5 mouse cellular contexts compared by ENCODE assay signal in the genomic region with DNA sequence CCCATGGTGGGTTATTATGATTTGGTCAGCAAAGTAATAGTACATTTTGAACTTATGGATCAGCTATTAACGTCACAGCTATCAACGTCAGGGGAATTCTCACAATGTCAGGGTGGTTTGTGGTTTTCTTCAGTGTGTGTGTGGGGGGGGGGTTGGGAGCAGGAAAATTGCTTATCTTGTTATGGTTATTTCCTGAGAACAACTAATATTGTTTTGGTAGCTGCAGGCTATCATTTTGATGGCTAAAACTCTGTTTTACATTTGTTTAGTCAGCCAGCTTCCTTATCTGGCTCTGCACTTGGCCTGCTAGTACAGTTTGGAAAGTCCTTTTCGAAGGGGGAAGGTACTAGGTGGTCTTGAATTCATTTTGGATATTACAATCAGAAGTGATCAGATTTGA. TPM values are rescaled to one million over a fixed set of nuclear protein-coding genes. Genes with fewer than 3 reads are reported as not detected.
DNase-seq lines count a peak whose midpoint lies in the region; ATAC-seq and TF ChIP-seq lines count a peak whose summit lies in the region.
"Not testable (repeated sequence)": the region's sequence is repeated elsewhere in the genome, so short reads cannot be mapped to it uniquely, and the experiment has no call there.

No protein-coding gene starts in this region.

- not testable (repeated sequence) for H3K4me3 ChIP-seq in ES-Bruce4 (ENCODE audit: low read depth, low read length); G1E (ENCODE audit: low read depth, low read length); MEL (ENCODE audit: control insufficient read depth in 1 of 2, insufficient read depth in 1 of 2, low read depth in 2 of 2, low read length in 2 of 2)

- not testable (repeated sequence) for TF ChIP-seq CTCF in ES-Bruce4 (IDR thresholded peaks at IDR 0.05; ENCODE audit: low read depth, low read length); G1E (IDR thresholded peaks at IDR 0.05; ENCODE audit: low read depth, low read length); MEL (IDR thresholded peaks at IDR 0.05 in 2 of 3, conservative IDR thresholded peaks at IDR 0.05 in 1 of 3; ENCODE audit: control insufficient read depth in 1 of 3, insufficient read depth in 1 of 3, low read depth in 2 of 3, low read length in 3 of 3, poor library complexity in 1 of 3, severe bottlenecking in 1 of 3)

- not testable (repeated sequence) for TF ChIP-seq POLR2A in ES-Bruce4 (IDR thresholded peaks at IDR 0.05; ENCODE audit: insufficient read depth, low read length); MEL (IDR thresholded peaks at IDR 0.05; ENCODE audit: control insufficient read depth in 1 of 2, insufficient read depth in 1 of 2, low read depth in 1 of 2, low read length in 2 of 2, poor library complexity in 1 of 2)

- H3K27me3 ChIP-seq in ES-Bruce4 (ENCODE audit: control insufficient read depth, insufficient read depth, low read length, poor library complexity, severe bottlenecking); G1E (ENCODE audit: insufficient read depth, low read length); MEL (ENCODE audit: control insufficient read depth in 1 of 2, insufficient read depth in 2 of 2, low read length in 2 of 2): not testable (repeated sequence)

- peak; percentile 66 for DNase-seq in 416B (ENCODE audit: low read depth)
- DNase-seq in CD4-positive helper T cell, adult 2 months (ENCODE audit: low read depth, low spot score) = peak; percentile 38
- DNase-seq in G1E (ENCODE audit: low spot score) = not testable (repeated sequence)
- DNase-seq in MEL (ENCODE audit: low read depth, low spot score) = peak; percentile 35

- H3K4me1 ChIP-seq in ES-Bruce4 (ENCODE audit: control insufficient read depth, insufficient read depth, low read length) = not testable (repeated sequence)
- H3K4me1 ChIP-seq in G1E (ENCODE audit: insufficient read depth, low read depth, low read length) (peaks cover 71% of the 10 kb centered on the region), MEL (ENCODE audit: control insufficient read depth in 1 of 2, insufficient read depth in 2 of 2, low read length in 2 of 2) (peaks cover 14 to 17% of the 10 kb centered on the region in 2 experiments)

- not testable (repeated sequence) for H3K9me3 ChIP-seq in ES-Bruce4 (replicated peaks; ENCODE audit: control insufficient read depth, insufficient read depth, low read length, poor library complexity, severe bottlenecking); G1E (replicated peaks); MEL (replicated peaks; ENCODE audit: insufficient read depth, low read length)

- TF ChIP-seq RAD21 in MEL (IDR thresholded peaks at IDR 0.05; ENCODE audit: low read depth, low read length) = not testable (repeated sequence)

- not testable (repeated sequence) for H3K79me2 ChIP-seq in MEL (ENCODE audit: control insufficient read depth, insufficient read depth, low read length, poor library complexity)

- peak; percentile 67 for ATAC-seq in G1E (ENCODE audit: extremely low read depth, insufficient number of reproducible peaks, low FRiP score, poor library complexity, severe bottlenecking)

- H3K36me3 ChIP-seq in ES-Bruce4 (ENCODE audit: control insufficient read depth, insufficient read depth, low read length, poor library complexity, severe bottlenecking); G1E (replicated peaks): not testable (repeated sequence)
- H3K36me3 ChIP-seq in MEL (ENCODE audit: control insufficient read depth in 1 of 2, insufficient read depth in 2 of 2, low read length in 2 of 2) = peaks cover 0 to 25% of the 10 kb centered on the region in 2 experiments; a peak in 2 of 4 replicates

- not testable (repeated sequence) for H3K9ac ChIP-seq in ES-Bruce4 (ENCODE audit: low read depth, poor library complexity, severe bottlenecking); MEL (ENCODE audit: control insufficient read depth, low read depth, low read length, poor library complexity, severe bottlenecking)

- TF ChIP-seq EP300 in ES-Bruce4 (IDR thresholded peaks at IDR 0.05; ENCODE audit: insufficient read depth, low read depth, low read length) = not testable (repeated sequence)
- TF ChIP-seq EP300 in MEL (IDR thresholded peaks at IDR 0.05; ENCODE audit: low read depth in 1 of 2, low read length in 2 of 2) = peak; percentile 48 to 65; a peak in 3 of 4 replicates

- peak overlapping the region; percentile 80 for H3K27ac ChIP-seq in ES-Bruce4 (ENCODE audit: insufficient read depth, low read length)
- H3K27ac ChIP-seq in MEL (ENCODE audit: control insufficient read depth, low read depth, low read length) = not testable (repeated sequence)

TF ChIP-seq in MEL, 35 proteins besides CTCF, POLR2A, EP300 and RAD21:
- TF ChIP-seq TAL1 (IDR thresholded peaks at IDR 0.05; ENCODE audit: low read length) (peak; percentile 46; the same call in 1 of the 2 replicates), TCF12 (IDR thresholded peaks at IDR 0.05; ENCODE audit: low read depth, low read length) (peak; percentile 48; the same call in 1 of the 2 replicates), ETS1 (IDR thresholded peaks at IDR 0.05; ENCODE audit: low read depth, low read length) (peak; percentile 48; the same call in 1 of the 2 replicates), SIN3A (IDR thresholded peaks at IDR 0.05; ENCODE audit: low read length) (peak; percentile 22; the same call in 1 of the 2 replicates), GATA1 (IDR thresholded peaks at IDR 0.05; ENCODE audit: low read depth, low read length) (peak; percentile 54)

RNA-seq across cellular contexts. Expression of a gene that starts 7.1 kb away (rescaled TPM):
- polyA plus RNA-seq in ES-Bruce4 (2011; ENCODE audit: insufficient read depth, insufficient read length, low read depth, missing spikeins) (27.3 and 27.6 TPM in 2 replicates), G1E (2012) (21.1 and 21.9 TPM in 2 replicates), MEL (2012; ENCODE audit: insufficient read depth in 1 of 2, insufficient read length in 2 of 2, low read depth in 1 of 2, low replicate concordance in 2 of 2, missing spikeins in 1 of 2) (10 to 100 TPM in 1 of 2 experiments, not detected in 1; 11.8 TPM)
- total RNA-seq in G1E (2014; fragmentation: Nextera tagmentation) (52.4 and 59.4 TPM in 2 replicates), G1E (2017) (16.9 and 18.1 TPM in 2 replicates), MEL (2012; rRNA removed) (7.9 and 8.6 TPM in 2 replicates)

RNA-seq across cellular contexts. Expression of a gene that starts 7.8 kb away (rescaled TPM):
- polyA plus RNA-seq in ES-Bruce4 (2011; ENCODE audit: insufficient read depth, insufficient read length, low read depth, missing spikeins) (96.5 and 99.1 TPM in 2 replicates), G1E (2012) (58.0 and 70.5 TPM in 2 replicates), MEL (2012; ENCODE audit: insufficient read depth in 1 of 2, insufficient read length in 2 of 2, low read depth in 1 of 2, low replicate concordance in 2 of 2, missing spikeins in 1 of 2) (10 to 100 TPM in 1 of 2 experiments, not detected in 1; 43.6 TPM)
- total RNA-seq in G1E (2014; fragmentation: Nextera tagmentation) (297 and 347 TPM in 2 replicates), G1E (2017) (79.5 and 89.2 TPM in 2 replicates), MEL (2012; rRNA removed) (29.3 and 31.0 TPM in 2 replicates)

RNA-seq across cellular contexts. Expression of a gene that starts 47.6 kb away (rescaled TPM):
- polyA plus RNA-seq in ES-Bruce4 (2011; ENCODE audit: insufficient read depth, insufficient read length, low read depth, missing spikeins) = 64.9 and 65.1 TPM in 2 replicates
- total RNA-seq in G1E (2014; fragmentation: Nextera tagmentation) = 93.4 and 112 TPM in 2 replicates
- 53.1 and 63.8 TPM in 2 replicates for total RNA-seq in G1E (2017)
- 64.3 and 79.4 TPM in 2 replicates for polyA plus RNA-seq in G1E (2012)
- 51.7 and 53.2 TPM in 2 replicates for total RNA-seq in MEL (2012; rRNA removed)
- polyA plus RNA-seq in MEL (2012; ENCODE audit: insufficient read depth in 1 of 2, insufficient read length in 2 of 2, low read depth in 1 of 2, low replicate concordance in 2 of 2, missing spikeins in 1 of 2) = 10 to 100 TPM in 1 of 2 experiments, not detected in 1; 85.4 TPM
